Mouse (Mus musculus) kidney, postnatal 25 days (tissue): ENCODE data around the gene Tssc4.

ENCODE experiments used
- DNase-seq, 2 experiments: peaks; one replicate each; pipeline ENCODE4 v3.0.0; 2021; ENCODE audit warnings: mixed read lengths in 2 of 2

Gene Tssc4

GRCm38 (mm10) chr7:143068882-143069591 is at the start of gene Tssc4:
TSS of gene Tssc4 (plus strand) at chr7:143069249.
- peak; percentile 99 for DNase-seq

DNA sequence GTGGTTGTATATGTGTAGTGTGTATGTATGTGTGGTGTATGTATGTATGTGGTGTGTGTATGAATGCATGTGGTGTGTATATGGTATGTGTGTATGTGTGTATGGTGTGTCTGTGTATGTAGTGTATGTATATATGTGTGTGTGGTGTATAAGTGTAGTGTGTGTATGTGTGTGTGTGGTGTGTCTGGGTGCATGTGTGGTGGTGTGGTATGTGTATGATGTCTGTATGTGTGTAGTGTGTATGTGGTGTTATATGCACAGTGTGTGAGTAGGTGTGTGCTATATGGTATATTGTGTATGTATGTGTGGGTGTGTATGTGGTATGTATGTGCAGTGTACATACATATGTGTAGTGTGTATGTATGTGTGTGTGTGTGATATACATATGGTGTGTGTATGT is 49.0 kb upstream of the Tssc4 start:
- DNase-seq = no peak

DNA sequence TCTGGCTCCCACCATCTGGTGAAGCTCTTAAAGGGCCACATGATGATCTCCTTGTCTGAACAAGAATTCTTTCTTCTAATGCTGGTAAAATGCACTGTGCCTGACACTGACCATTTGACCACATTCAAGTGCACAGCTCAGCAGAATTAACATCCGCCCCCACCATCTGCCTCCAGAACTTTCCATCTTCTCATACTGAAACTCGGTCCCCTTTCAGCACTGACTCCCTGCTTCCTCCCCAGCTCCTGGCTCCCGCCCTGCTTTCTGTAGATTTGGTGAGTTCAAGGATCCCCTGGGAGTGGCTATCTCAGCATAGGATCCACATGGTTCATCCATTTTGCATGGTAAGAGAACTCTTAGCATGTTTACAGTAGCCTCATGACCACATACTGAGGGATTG is 48.3 kb upstream of the Tssc4 start:
- DNase-seq = no peak

- no peak for DNase-seq
Observed at GRCm38 (mm10) chr7:143021356-143022164, 47.5 kb upstream of the Tssc4 start.

GRCm38 (mm10) chr7:143023499-143023898 is 45.5 kb upstream of the Tssc4 start:
- DNase-seq = no peak

DNA sequence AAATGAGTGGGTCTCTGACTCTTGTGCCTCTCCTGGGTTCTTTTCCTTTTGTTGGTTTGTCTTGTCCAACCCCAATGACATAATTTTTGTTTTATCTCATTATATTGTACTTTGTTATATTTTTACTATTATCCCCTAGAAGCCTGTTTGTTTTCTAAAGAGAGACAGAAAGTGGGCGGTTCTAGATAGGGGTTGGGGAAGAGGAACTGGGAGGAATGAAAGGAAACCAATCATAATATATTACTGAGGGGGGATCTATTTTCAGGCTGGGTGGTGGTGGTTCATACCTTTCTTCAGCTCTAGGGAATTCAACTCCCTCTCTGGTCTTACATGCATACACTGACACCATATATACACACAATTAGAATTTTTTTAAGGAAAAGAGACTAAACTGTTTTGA is 44.8 kb upstream of the Tssc4 start:
- no peak for DNase-seq

DNA sequence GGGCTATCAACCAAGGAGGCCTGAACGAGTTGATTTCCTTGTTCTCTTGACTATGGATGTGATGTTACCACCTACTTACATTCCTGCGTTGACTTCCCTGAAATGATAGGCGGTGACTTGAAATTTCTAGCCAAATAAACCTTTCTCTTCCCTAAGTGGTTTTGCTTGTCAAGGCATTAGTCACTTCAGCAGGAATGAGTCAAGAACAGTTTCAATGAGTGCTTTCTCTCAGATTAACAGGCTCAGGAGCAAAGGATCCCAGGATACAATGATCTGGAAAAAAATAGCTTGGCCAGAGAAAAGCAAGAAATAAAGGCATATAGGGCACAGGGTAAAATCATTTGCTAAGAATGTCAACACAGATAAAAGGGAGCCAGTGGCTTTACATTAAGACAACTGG is 43.6 kb upstream of the Tssc4 start:
- no peak for DNase-seq

DNA sequence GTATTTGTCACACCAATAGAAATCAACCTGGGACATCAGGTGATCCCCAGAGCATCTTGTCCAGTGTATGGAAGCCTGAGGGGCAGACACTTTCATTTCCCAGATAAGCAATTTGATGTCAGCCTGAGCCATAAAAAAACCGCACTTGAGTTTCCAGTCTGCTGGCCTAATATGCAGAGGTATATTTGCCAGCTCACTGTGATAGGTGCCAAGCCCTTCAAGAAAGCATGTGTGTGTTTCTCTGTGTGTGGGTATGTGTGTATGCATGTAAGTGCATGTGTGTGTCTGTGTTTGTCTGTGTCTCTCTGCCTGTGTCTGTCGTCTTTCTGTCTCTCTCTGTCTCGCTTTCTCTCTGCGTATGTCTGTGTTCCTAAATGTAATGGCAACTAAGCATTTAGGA is 41.9 kb upstream of the Tssc4 start:
- no peak for DNase-seq

DNA sequence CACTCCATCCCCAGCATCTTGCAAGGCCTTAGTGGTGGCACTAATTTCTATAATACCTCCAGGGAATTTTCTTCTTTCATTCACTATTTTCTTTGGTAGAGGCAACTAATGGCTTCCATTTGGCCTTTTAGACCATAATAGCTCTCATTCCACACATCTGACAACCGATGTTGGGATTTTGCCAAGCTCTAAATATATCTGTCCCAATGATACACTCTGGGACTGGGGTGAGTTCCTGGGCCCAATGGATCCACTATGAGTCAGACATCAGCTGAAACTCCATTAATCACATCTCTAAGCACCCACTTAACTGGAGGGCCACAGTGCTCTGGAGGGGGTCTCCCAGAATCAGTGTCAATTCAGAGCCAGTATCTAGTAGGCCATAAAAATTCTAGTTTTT is 37.2 kb upstream of the Tssc4 start:
- DNase-seq = no peak

GRCm38 (mm10) chr7:143033581-143033980 is 35.5 kb upstream of the Tssc4 start:
- peak in 1 of 2 experiments; percentile 37 for DNase-seq

GRCm38 (mm10) chr7:143034112-143034511 is 34.9 kb upstream of the Tssc4 start:
- no peak for DNase-seq

DNA sequence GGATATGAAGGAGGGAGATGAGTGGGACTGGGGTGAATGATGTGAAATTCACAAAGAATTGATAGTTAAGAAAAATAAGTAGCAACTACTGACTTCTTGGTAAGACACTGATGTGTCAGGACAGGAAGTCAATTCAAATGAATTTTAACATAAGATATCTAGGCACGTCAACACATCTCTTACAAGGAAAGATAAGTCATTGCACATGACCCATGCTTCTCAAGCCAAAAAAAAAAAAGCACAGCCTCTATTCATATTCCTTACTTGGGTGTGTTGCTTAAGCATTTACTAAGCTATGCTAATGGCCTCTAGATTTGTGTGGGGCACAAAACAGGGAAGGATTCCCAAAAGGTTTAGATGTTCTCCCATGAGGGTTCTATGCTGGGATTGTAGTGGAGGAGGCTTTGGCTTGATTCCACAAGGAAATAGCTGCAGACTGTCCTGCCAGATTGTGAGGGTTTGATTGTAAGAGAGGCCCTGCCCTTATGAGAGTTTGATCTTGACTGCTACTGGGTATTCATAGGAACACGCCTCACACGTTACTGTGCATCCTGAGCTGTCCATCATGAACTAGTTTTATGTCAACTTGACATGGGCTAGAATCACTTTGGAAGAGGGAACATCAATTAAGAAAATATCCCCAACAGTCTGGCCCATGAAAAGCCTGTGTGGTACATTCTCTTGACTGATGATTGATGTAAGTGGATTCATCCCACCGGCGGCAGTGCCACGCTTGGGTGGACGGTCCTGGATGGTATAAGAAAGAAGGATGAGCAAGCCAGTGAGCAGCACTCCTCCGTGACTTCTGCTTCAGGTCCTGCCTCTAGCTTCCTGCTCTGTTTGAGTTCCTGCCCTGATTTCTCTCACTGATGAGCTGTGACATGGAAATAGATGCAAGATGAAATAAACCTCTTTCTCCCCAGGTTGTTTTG is 34.3 kb upstream of the Tssc4 start:
- no peak for DNase-seq

DNA sequence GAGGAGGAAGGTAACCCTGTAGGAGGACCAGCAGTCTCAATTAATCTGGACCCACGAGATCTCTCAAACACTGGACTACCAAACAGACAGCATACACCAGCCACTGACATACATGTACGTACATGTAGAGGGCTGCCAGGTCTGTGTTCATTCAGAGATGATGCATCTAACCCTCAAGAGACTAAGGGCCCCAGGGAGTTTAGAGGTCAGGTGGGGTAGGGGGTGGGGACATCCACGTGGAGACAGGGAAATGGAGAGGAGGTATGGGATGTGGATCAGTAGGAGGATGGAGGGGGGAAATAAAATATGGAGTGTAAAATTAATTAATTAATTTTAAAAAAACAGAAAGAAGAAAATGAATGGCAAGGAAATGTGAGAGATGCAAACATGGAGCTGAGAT is 32.3 kb upstream of the Tssc4 start:
- no peak for DNase-seq

DNA sequence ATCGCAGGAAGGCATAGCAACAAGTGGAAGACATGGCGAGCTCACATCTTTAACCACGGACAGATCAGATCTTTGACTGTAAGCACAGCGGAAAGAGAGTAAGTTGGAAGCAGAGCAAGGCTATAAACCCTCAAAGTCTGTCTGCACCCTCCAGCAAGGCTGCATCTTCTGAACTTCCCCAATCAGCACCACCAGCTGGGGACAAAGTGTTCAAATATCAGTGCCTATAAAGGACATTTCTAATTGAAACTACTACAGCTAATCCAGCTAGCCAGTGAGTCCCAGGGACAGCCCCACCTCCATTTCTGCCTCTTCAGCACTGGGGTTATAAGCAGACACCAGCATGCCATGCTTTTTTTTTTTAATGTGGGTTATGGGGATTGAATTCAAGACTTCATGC is 31.7 kb upstream of the Tssc4 start:
- no peak for DNase-seq

DNA sequence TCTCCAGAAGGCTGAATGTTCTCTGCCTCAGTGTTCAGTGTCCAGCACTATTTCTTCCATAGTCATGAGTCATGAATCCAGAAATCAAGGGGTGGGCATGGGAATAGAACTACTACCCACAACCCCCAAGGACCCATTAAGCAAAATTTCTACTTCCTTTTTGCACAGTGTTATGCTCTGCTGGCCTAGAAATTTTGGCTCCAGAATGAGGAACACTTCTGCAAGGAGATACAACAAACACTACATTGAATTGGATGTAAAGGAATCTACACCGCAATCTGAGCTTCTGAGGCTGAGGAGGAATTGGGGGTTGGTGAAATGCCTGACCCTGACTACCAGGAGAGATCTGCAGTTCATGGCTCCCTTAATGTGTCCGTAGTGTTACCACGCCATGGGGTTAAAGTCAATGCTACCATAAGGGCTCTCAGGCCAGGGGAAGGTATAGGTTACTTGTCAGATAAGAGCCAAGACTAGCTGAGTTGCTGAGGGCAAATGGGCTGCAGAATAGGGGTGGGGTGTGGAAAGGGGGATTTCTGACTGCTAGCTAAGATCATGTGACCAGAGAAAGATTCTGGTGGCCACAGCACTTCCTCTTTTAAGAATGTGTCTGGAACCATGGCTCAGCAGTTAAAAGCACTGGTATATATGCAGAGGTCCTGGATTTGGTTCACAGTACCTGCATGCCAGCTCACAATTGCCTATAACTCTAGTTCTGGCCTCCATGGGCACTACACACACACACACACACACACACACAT is 30.7 kb upstream of the Tssc4 start:
- DNase-seq = no peak

- no peak for DNase-seq
Observed at GRCm38 (mm10) chr7:143040561-143040960, 28.5 kb upstream of the Tssc4 start.

DNA sequence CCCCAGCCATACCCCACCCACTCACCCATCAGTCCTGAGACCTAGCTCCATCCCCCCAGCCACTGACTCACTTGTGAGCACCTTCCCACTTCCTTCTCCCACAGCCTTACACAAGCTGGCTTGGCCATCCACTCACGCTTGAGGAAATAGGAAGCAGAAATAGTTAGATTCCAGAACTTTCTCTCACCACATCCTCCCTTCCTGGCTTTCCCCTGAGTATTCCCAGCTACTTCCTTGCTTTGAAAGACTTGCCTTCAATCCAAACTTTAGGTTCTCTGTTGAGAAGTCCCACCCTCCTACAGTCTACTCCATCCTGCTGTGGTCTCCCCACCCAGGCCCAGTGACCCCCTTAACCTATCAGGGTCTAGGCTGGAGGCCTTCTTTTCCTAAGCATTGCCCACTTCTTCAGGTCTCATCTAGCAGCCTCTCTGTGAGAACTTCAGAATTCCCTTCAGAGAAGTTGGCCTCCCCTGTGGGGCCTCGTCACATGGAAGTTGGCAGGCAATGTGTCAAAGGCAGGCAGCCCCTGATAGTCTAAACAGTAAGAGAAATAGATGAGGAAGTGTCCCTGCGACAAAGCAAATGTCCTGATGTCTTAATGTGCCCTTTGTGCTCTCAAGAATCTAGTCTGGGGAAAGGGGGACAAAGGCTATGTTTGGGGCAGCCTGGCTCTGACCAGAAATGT is 27.8 kb upstream of the Tssc4 start:
- DNase-seq = no peak

DNA sequence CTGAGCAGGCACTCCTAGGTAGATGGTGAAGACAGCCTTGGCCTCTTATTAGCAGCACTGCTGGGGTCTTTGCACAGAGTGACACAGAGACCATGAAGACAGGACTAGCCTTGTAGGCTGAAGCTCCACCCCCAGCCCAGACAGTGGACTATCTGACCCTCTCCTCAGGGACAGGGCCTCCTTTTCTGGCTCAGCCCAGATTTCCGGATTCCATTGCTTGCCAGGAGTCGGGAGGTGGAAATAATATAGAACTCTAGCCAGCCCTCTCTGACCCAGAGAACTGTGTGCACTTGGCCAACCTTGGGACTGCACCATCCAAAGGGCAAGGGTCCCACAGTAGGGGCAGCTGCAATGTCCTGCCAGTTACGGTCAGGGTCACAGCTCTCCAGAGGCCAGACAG is 27.0 kb upstream of the Tssc4 start:
- peak; percentile 84 to 91 for DNase-seq

DNA sequence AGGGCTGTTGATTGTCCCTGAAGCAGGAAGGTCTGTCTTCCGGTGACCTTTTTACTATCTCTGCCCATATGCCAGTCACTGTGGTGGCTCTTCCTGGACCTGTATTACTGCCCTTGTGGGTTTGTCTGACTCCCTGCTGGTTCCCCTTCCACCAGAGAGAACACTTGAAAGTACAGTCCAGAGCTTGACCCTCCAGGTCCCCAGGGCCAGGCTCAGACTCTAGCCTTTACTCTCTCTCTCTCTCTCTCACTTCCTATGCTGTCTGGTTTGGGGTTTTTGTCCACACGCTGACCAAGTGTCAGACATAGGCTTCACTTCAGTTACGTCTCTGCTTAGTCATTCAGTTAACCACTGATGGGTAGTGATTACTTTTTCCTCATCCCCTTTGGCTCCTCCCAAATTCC is 26.1 kb upstream of the Tssc4 start:
- peak in 1 of 2 experiments; percentile 62 for DNase-seq

DNA sequence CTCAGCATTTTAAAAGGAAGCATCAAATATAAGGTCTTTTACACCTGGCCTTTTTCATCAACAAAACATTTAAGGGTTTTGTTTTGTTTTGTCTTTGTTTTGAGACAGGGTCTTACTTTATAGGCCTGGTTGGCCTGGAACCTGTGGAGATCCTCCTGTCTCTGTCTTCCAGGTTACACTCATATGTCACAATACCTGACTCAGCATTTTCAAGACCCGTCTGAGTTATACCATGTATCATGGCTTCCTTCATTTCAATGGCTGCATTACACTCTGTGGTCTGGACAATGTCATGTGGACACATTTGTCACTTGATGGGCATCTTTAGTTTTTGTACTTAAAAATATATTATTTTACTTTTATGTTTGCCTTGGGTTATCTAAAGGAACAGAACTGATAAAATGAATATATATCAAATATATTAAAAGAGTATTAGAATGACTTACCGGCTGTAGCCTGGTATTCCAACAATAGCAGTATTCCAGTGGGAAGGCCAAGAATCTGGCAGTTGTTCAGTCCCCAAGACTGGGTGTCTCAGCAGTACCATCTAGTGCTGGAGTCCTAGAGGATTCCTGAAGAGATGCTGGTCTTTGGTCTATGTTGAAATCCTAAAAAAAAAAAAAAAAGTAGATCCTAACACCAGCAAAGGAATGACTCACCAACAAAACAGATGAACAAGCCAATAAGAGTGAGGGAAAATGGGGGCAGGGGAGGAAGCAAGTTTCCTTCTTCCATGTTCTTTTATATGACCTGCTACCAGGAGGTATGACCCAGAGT is 24.8 kb upstream of the Tssc4 start:
- DNase-seq = no peak

- no peak for DNase-seq
Observed at GRCm38 (mm10) chr7:143044826-143045206, 24.2 kb upstream of the Tssc4 start.
